Mouse (Mus musculus) MEL (cell line): ENCODE data around the gene Ccdc157.

Source experiments
- CTCF ChIP-seq, 3 experiments: IDR thresholded peaks in 2 of 3; conservative IDR thresholded peaks in 1 of 3; 2 replicates each; pipeline ENCODE4 v1.5.1; 2011 to 2012; ENCODE audit warnings: low read length in 3 of 3, low read depth in 2 of 3, mild to moderate bottlenecking in 2 of 3, improper control_type of control experiment in 1 of 3, inconsistent platforms in 1 of 3, mixed read lengths in 1 of 3, moderate library complexity in 1 of 3; ENCODE audit not compliant: control insufficient read depth in 1 of 3, insufficient read depth in 1 of 3, poor library complexity in 1 of 3, severe bottlenecking in 1 of 3
- EP300 ChIP-seq, 2 experiments: IDR thresholded peaks; 2 replicates each; pipeline ENCODE4 v1.6.1; 2011; ENCODE audit warnings: improper control_type of control experiment in 2 of 2, low read length in 2 of 2, low read depth in 1 of 2, mild to moderate bottlenecking in 1 of 2
- ETS1 ChIP-seq: IDR thresholded peaks from 2 replicates; pipeline ENCODE4 v1.6.1; 2012; ENCODE audit warnings: low read depth, mild to moderate bottlenecking, inconsistent platforms, low read length, improper control_type of control experiment, moderate library complexity
- HCFC1 ChIP-seq: IDR thresholded peaks from 2 replicates; pipeline ENCODE4 v1.6.1; 2012; ENCODE audit warnings: low read depth, mild to moderate bottlenecking, inconsistent platforms, low read length, improper control_type of control experiment, moderate library complexity
- MAFK ChIP-seq: IDR thresholded peaks from 2 replicates; pipeline ENCODE4 v1.6.1; 2011; ENCODE audit warnings: low read depth, mild to moderate bottlenecking, low read length, improper control_type of control experiment, borderline replicate concordance
- MAX ChIP-seq: IDR thresholded peaks from 2 replicates; pipeline ENCODE4 v1.6.1; 2011; ENCODE audit warnings: low read length, improper control_type of control experiment
- MAZ ChIP-seq: IDR thresholded peaks from 2 replicates; pipeline ENCODE4 v1.6.1; 2012; ENCODE audit warnings: low read depth, mild to moderate bottlenecking, inconsistent platforms, low read length, improper control_type of control experiment
- POLR2A ChIP-seq, 2 experiments: IDR thresholded peaks; 2 replicates each; pipeline ENCODE4 v1.6.1; 2011 to 2012; ENCODE audit warnings: low read length in 2 of 2, mild to moderate bottlenecking in 2 of 2, control low read depth in 1 of 2, improper control_type of control experiment in 1 of 2, low read depth in 1 of 2, moderate library complexity in 1 of 2; ENCODE audit not compliant: control insufficient read depth in 1 of 2, insufficient read depth in 1 of 2, poor library complexity in 1 of 2
- POLR2AphosphoS2 ChIP-seq: IDR thresholded peaks from 2 replicates; pipeline ENCODE4 v1.6.1; 2011; ENCODE audit warnings: low read length, improper control_type of control experiment
- POLR2AphosphoS5 ChIP-seq: IDR thresholded peaks from 2 replicates; pipeline ENCODE4 v1.6.1; 2012; ENCODE audit warnings: low read depth, borderline replicate concordance, mild to moderate bottlenecking, inconsistent platforms, low read length, moderate library complexity, mixed read lengths
- TBP ChIP-seq: IDR thresholded peaks from 2 replicates; pipeline ENCODE4 v1.8.0; 2011; ENCODE audit warnings: low read depth, low read length, improper control_type of control experiment
- USF1 ChIP-seq: IDR thresholded peaks from 2 replicates; pipeline ENCODE4 v1.6.1; 2014; ENCODE audit warnings: low read depth, mild to moderate bottlenecking, inconsistent platforms, low read length, improper control_type of control experiment, moderate library complexity

- TF ChIP-seq POLR2AphosphoS5 (no peak), MAFK (no peak), TBP (no peak), USF1 (no peak), CTCF (IDR thresholded peaks at IDR 0.05 in 2 of 3, conservative IDR thresholded peaks at IDR 0.05 in 1 of 3; ENCODE audit: control insufficient read depth in 1 of 3, insufficient read depth in 1 of 3, low read depth in 2 of 3, low read length in 3 of 3, poor library complexity in 1 of 3, severe bottlenecking in 1 of 3) (no peak), POLR2A (IDR thresholded peaks at IDR 0.05; ENCODE audit: control insufficient read depth in 1 of 2, insufficient read depth in 1 of 2, low read depth in 1 of 2, low read length in 2 of 2, poor library complexity in 1 of 2) (no peak), EP300 (IDR thresholded peaks at IDR 0.05; ENCODE audit: low read depth in 1 of 2, low read length in 2 of 2) (no peak), HCFC1 (no peak), ETS1 (no peak), MAZ (no peak), MAX (no peak), POLR2AphosphoS2 (no peak)
Observed at GRCm38 (mm10) chr11:4205097-4205655, 45.1 kb upstream of the Ccdc157 start.
